Mouse (Mus musculus) heart, embryonic 10.5 days (tissue): ENCODE data around the gene Rpl7l1. TPM values are rescaled to one million over a fixed set of nuclear protein-coding genes. Genes with fewer than 3 reads are reported as not detected.
"Not testable (repeated sequence)": the region's sequence is repeated elsewhere in the genome, so short reads cannot be mapped to it uniquely, and the experiment has no call there.

Experiments
- DNase-seq: peaks from one replicate; pipeline ENCODE4 v3.0.0-alpha.2; 2017; ENCODE audit warnings: low spot score
- H3K27ac ChIP-seq: fragments of 300-500 bp; sonication (generic); 2 replicates; pipeline ENCODE4 v1.5.1; 2016; ENCODE audit warnings: mild to moderate bottlenecking
- H3K27me3 ChIP-seq: fragments of 300-500 bp; sonication (generic); 2 replicates; pipeline ENCODE4 v1.6.1; 2016; ENCODE audit warnings: mild to moderate bottlenecking; ENCODE audit not compliant: poor library complexity, insufficient read depth, severe bottlenecking
- H3K36me3 ChIP-seq: fragments of 300-500 bp; sonication (generic); 2 replicates; pipeline ENCODE4 v1.6.1; 2016; ENCODE audit warnings: mild to moderate bottlenecking, moderate library complexity
- H3K4me1 ChIP-seq: fragments of 300-500 bp; sonication (generic); 2 replicates; pipeline ENCODE4 v1.6.1; 2016; ENCODE audit warnings: mild to moderate bottlenecking
- H3K4me3 ChIP-seq: fragments of 300-500 bp; sonication (generic); 2 replicates; pipeline ENCODE4 v1.5.1; 2016; ENCODE audit warnings: mild to moderate bottlenecking, moderate library complexity
- H3K9me3 ChIP-seq: fragments of 300-500 bp; sonication (generic); 2 replicates; pipeline ENCODE4 v1.6.1; 2016; ENCODE audit warnings: mild to moderate bottlenecking, moderate library complexity
- WGBS: fragments of 180-500 bp; shearing (Covaris S2); methylation state at CpG from one replicate; pipeline ENCODE4 v1.1.7; 2016; 5-methylcytosine and 5-hydroxymethylcytosine counted together
- polyA plus RNA-seq: library from polyadenylated mRNA; unstranded; fragments of >200 nt; fragmentation: Nextera tagmentation; extraction: Ambion mirVana; gene quantifications from 2 replicates; pipeline ENCODE4 v1.2.1, GENCODE M21; 2016

The Rpl7l1 gene
- polyA plus RNA-seq, 1 experiment from 2014 or later, result 184 TPM

DNA sequence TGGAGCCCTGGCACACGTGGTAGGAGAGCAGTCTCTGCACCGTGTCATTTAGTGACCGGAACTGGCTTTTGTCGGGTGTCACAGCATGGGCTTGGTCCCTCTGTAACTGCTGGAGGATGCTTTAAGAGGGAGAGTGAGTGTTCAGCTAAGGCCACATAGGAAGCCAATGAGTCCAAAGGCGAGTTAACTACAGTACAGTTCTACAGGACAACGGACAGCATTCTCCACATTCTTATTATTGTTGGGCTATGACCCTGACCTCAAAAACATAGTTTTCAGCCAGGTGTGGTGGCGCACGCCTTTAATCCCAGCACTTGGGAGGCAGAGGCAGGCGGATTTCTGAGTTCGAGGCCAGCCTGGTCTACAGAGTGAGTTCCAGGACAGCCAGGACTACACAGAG lies 25.9 kb upstream of the Rpl7l1 start:
- H3K4me1 ChIP-seq, result no peaks in the 10 kb centered on the region
- WGBS, result 90% methylated on average over 10 of the region's 10 CpGs
- no peak overlapping the region for H3K27ac ChIP-seq
- no peaks in the 10 kb centered on the region for H3K9me3 ChIP-seq
- no peak overlapping the region for H3K4me3 ChIP-seq
- no peaks in the 10 kb centered on the region for H3K27me3 ChIP-seq
- DNase-seq, result no peak
- peaks cover 64% of the 10 kb centered on the region for H3K36me3 ChIP-seq

DNA sequence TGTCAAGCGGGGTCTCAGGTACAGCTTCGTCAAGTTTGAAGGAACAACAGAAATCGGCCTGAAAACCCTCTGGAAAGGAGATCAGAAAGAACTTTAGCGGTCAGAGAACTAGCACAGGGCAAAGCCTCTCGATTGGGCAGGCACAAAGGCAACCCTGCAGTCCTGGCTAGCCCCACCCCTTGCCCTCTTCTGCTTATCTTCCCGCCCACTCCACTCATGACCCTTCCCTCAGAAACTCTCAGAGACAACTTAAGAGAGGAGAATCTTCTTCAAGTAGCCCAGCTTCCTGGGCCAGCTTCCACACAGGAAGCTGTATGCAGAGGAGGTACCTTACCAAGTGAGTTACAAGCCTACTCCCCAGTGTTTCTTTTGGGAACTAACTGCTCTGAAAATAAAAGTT lies 19.3 kb upstream of the Rpl7l1 start:
- Histone ChIP-seq H3K27me3 (no peaks in the 10 kb centered on the region), H3K9me3 (no peaks in the 10 kb centered on the region), H3K4me3 (no peak overlapping the region), H3K36me3 (peaks cover 53% of the 10 kb centered on the region), H3K4me1 (peaks cover 10% of the 10 kb centered on the region), H3K27ac (no peak overlapping the region)
- 83% methylated on average over 6 of the region's 6 CpGs for WGBS
- DNase-seq, result no peak

DNA sequence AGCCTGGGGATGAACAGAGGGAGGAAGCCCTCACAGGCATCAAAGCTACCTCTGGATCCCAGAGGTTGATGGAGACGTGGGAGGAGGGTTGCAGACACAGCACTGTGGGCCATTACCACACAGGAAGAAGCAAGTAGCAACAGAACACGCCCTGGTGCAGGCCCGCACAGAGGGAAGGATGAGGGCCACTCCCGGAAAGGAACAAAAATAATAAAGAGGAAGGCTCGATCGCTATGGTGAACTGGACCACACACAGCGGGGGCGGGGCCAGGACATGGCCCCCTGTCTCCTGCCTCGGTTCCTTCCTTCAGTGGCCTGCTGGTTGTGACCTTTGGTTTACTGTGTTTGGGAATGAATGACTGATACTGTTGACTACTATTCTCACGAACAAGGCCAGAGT lies 17.2 kb upstream of the Rpl7l1 start:
- no peak for DNase-seq
- Histone ChIP-seq H3K9me3 (no peaks in the 10 kb centered on the region), H3K36me3 (peaks cover 35% of the 10 kb centered on the region), H3K27ac (no peak overlapping the region), H3K4me3 (no peak overlapping the region), H3K27me3 (no peaks in the 10 kb centered on the region), H3K4me1 (peaks cover 16% of the 10 kb centered on the region)
- WGBS, result 85% methylated on average over 10 of the region's 10 CpGs

DNA sequence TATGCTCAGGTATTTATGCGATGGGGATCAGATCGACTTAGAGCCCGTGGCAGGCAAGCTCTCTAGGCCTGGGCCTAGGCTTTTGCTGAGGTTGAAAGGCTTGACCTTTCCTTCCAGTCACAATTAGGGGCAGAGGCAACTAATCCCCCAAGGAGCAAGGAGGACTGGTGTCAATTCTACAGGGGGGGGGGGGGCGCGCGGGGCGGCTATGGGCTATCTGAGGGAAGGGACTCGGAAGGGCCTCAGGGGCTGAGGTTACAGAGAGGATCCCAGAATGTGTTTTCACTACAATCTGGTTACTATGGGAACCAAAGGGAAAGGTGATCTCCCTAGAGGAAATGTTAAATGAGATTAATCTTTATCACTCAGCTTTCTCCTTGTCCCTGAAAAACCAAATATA lies 14.9 kb upstream of the Rpl7l1 start:
- WGBS, result 25% methylated on average over 8 of the region's 8 CpGs
- peaks cover 32% of the 10 kb centered on the region for H3K36me3 ChIP-seq
- no peak for DNase-seq
- H3K4me3 ChIP-seq, result no peak overlapping the region
- H3K4me1 ChIP-seq, result peaks cover 16% of the 10 kb centered on the region
- H3K27ac ChIP-seq, result no peak overlapping the region
- H3K9me3 ChIP-seq, result no peaks in the 10 kb centered on the region
- H3K27me3 ChIP-seq, result no peaks in the 10 kb centered on the region

DNA sequence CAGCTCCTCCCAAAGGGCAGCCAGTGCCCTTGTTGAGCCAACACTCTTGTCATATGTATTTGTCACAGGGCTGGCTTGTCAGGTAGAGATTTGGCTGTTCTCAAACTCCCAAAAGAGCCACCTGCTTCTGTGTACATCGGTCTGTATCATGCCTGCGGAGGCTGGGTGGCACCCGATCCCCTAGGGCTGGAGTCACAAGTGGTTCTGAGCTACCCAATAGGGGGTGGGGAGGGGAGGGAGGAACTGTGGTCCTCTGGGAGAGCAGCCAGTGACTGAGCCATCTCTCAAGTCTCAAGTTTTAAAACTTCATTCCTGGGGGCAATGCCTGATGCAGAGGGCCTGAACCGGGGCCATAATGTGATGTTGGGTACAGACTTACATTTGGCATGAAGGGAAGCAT lies 14.3 kb upstream of the Rpl7l1 start:
- peaks cover 16% of the 10 kb centered on the region for H3K4me1 ChIP-seq
- no peak overlapping the region; the same call in 1 of the 2 replicates for H3K27ac ChIP-seq
- H3K9me3 ChIP-seq, result no peaks in the 10 kb centered on the region
- H3K36me3 ChIP-seq, result peaks cover 30% of the 10 kb centered on the region
- no peaks in the 10 kb centered on the region for H3K27me3 ChIP-seq
- no peak for DNase-seq
- 76% methylated on average over 4 of the region's 4 CpGs for WGBS
- H3K4me3 ChIP-seq, result no peak overlapping the region

DNA sequence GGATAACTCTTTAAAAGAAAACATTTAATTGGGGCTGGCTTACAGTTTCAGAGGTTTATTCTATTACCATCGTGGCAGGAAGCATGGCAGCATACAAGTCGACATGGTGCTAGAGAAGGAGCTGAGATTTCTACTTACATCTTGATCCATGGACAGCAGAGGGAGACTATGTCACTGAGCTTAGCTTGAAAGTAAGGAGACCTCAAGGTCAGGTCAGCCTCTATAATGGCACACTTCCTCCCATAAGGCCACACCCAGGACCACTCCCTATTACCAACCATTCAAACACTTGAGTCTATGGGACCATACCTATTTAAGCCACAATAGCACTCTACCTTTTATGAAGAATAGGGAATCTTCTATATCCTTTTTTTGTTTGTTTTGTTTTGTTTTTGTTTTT lies 10.5 kb upstream of the Rpl7l1 start:
- no peak for DNase-seq
- 78% methylated on average over 2 of the region's 2 CpGs for WGBS
- Histone ChIP-seq H3K27ac (no peak overlapping the region), H3K4me3 (no peak overlapping the region), H3K4me1 (peaks cover 16% of the 10 kb centered on the region), H3K36me3 (no peaks in the 10 kb centered on the region), H3K9me3 (no peaks in the 10 kb centered on the region), H3K27me3 (0 out of 2 replicates have a peak, but pooled peaks cover 6% of the 10 kb centered on the region)

DNA sequence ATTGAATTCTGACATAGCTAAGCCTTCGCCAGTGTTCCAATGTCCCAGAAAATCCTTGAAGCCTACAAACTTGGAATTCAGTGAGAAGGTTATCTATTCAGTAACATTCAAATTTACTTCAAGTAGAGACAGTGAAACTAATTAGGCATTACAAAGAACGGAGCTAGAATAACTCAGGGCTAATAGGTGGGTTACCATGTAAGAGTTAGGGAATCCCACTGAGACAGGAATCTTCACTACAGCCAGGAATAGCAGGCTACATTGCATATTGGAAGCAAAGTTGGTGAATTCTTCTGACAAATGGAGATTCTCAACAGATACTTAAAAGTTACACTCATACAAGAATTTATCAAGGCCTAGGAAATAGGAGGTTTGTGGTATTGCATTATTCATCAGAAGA lies 5.5 kb upstream of the Rpl7l1 start:
- H3K4me3 ChIP-seq, H3K36me3 ChIP-seq, H3K27ac ChIP-seq, H3K4me1 ChIP-seq, H3K9me3 ChIP-seq, H3K27me3 ChIP-seq, DNase-seq: not testable (repeated sequence)
- WGBS, result 59% methylated on average over 2 of the region's 2 CpGs

DNA sequence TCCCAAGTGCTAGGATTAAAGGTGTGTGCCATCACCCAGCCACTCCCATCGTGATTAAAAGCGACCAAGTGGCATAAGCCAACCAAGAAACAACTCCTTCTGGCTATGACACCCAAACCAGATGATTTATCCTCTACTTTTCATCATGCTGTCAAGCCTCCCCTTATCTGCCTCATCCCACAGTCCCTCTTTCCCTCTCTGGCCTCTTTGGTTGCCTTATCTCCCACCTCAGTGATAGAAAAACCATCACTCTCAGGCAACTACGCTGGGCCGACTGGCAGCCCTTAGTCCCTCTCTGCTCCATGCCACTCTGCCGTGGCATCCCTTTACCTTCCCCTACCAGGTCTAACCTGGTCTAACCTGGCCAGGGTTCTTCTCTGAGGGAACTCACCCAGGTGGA lies 4.5 kb upstream of the Rpl7l1 start:
- DNase-seq, result no peak
- Histone ChIP-seq H3K27me3 (0 out of 2 replicates have a peak, but pooled peaks cover 6% of the 10 kb centered on the region), H3K9me3 (no peaks in the 10 kb centered on the region), H3K36me3 (no peaks in the 10 kb centered on the region), H3K4me1 (no peaks in the 10 kb centered on the region), H3K27ac (no peak overlapping the region), H3K4me3 (no peak overlapping the region)
- 73% methylated on average over 5 of the region's 5 CpGs for WGBS

DNA sequence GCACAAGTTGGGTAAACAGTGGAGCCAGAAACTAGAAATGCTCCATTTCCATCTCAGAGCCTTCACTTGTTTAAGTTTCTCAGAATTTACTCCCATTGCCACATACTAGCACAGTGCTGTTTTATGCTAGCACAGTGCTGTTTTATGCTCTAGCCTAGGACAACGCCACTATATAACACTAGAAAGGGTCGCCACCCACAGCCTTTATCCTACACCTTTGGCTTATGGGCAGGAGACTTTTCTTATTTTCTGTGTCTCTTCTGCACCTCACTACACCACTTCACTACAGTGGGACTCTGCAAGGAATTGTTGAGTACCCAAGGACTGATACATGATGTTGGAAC lies 722 bp upstream of the Rpl7l1 start:
- no peaks in the 10 kb centered on the region for H3K27me3 ChIP-seq
- H3K36me3 ChIP-seq, result peaks cover 28% of the 10 kb centered on the region
- H3K9me3 ChIP-seq, result no peaks in the 10 kb centered on the region
- peak overlapping the region; percentile 89 for H3K27ac ChIP-seq
- H3K4me3 ChIP-seq, result peak overlapping the region; percentile 73
- H3K4me1 ChIP-seq, result no peaks in the 10 kb centered on the region
- 72% methylated on average over 2 of the region's 2 CpGs for WGBS
- DNase-seq, result no peak

DNA sequence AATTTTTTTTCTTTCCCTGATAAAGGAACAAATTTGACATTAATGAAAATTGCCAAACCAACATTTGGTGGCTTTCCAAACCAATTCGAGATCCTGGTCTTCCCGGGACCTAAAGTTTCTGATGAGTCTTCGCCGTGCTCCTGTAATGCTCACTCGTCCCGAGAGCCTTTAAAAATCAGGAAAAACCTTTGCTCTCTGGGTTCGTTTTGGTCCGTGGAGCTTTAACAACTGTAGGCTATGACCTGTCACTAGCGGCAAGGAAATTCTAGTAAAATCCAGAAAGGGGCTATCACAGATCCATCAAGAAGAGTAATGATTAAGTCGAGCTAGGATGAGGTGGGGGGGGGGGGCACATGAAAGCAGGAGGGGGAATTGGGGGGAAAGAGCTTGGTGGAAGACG lies 596 bp downstream of the Rpl7l1 start:
- WGBS, result 7% methylated on average over 11 of the region's 11 CpGs
- DNase-seq, result no peak

DNA sequence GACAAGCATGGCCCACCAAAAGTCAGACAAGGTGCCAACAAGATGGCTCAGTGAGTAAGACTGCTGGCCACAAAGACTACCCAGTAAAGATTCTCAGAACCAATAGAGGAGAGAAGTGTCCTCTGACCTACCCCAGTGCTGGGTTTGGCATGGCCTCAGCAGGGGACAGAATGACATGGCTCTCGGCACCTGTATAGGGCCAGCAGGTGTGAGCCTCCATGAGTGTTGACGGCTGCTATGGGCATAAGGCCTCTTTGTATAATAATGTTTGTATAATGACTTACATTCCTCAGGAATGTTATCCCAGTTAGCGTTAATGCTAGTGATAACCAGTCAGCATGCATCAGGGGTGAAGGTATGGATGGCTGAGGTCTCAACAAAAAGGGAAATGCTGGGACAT lies 6.4 kb downstream of the Rpl7l1 start:
- Histone ChIP-seq H3K4me3 (no peak overlapping the region), H3K36me3 (peaks cover 68% of the 10 kb centered on the region), H3K27ac (no peak overlapping the region), H3K9me3 (no peaks in the 10 kb centered on the region), H3K4me1 (peaks cover 16% of the 10 kb centered on the region), H3K27me3 (no peaks in the 10 kb centered on the region)
- WGBS, result 85% methylated on average over 3 of the region's 3 CpGs
- DNase-seq, result no peak

More for the DNA sequence above, 596 bp downstream of the Rpl7l1 start:
- Histone ChIP-seq H3K27me3 (no peaks in the 10 kb centered on the region), H3K27ac (peak overlapping the region; percentile 89), H3K4me1 (no peaks in the 10 kb centered on the region), H3K9me3 (no peaks in the 10 kb centered on the region), H3K4me3 (peak overlapping the region; percentile 73), H3K36me3 (peaks cover 41% of the 10 kb centered on the region)

DNA sequence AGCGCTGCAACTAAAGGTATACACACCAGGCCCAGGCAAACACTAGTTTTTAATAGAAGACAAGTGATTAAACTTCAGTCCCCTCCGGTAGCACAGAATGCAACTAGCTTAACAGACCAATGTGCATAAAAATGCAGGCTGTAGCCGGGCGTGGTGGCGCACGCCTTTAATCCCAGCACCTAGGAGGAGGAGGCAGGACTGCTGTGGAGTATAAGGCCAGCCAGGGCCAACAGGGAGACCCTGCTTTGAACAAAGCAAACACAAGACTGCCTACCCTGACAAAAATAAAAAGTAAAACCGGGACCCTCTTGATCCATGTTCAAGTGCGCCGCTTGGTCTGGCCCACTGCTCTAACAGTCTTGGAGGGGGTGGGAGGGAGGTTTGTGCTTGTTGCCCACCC lies 7.4 kb downstream of the Rpl7l1 start:
- Histone ChIP-seq H3K4me1 (peaks cover 16% of the 10 kb centered on the region), H3K9me3 (no peaks in the 10 kb centered on the region), H3K27me3 (no peaks in the 10 kb centered on the region), H3K4me3 (no peak overlapping the region), H3K36me3 (peaks cover 60% of the 10 kb centered on the region), H3K27ac (no peak overlapping the region)
- no peak for DNase-seq
- 93% methylated on average over 9 of the region's 9 CpGs for WGBS

DNA sequence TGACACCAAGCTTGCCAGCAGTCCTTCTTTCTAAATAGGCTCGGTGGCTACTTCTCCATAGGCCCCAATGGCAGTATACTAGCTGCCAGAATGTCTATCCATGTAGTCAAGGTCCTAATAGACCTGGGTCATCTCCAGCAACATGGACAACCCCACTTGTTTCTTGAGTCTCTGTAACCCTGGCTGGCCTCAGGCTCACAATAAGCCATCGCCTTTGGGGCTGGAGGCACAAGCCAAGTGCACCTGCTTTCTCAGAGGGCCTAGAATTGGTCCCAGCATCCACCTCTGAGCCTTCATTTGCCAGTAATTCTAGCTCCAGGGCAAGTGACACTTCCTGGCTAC lies 8.4 kb downstream of the Rpl7l1 start:
- H3K36me3 ChIP-seq, result peaks cover 51% of the 10 kb centered on the region
- H3K27me3 ChIP-seq, result no peaks in the 10 kb centered on the region
- H3K4me3 ChIP-seq, result peak overlapping the region; percentile 87
- no peak overlapping the region; the same call in 1 of the 2 replicates for H3K27ac ChIP-seq
- 50% methylated on average over 2 of the region's 2 CpGs for WGBS
- DNase-seq, result no peak
- peaks cover 16% of the 10 kb centered on the region for H3K4me1 ChIP-seq
- no peaks in the 10 kb centered on the region for H3K9me3 ChIP-seq

DNA sequence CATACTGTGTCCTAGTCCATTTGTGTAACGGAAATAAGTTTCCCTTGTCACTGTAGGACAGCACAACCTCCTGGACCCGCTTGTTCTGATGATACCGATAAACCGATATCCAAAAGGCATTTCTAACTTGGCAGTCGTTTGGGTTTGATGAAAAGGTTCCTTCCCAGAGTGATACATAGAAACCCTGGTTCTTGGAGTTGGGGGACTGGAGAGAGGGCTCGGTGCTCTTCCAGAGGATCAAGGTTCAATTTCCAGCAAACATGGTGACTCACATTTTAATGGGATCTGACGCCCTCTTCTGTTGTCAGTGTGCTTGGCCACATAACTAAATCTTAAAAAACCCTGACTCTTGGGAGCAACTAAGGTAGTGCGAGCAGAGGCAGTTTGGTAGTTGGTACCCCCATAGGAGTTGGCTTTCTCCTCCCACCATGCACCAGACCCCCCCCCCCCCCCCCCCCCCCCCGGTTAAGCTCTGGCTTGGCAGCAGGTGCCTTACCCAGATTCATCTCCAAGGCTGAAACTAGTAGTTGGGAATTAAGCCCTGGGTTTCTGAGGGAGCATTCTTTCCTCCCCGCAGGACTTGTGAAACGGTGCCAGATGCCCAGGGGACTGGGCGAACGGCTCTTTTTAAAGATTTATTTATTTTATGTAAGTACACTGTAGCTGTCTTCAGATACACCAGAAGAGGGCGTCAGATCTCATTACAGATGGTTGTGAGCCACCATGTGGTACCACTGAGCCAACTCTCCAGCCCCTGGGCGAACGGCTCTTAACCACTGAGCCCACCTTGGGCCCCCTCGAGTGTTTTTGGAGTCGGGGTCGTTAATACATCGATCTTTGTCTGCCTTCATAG lies 9.0 kb downstream of the Rpl7l1 start:
- H3K4me1 ChIP-seq, result peaks cover 16% of the 10 kb centered on the region
- WGBS, result 9% methylated on average over 19 of the region's 20 CpGs
- peak overlapping the region; percentile 87 for H3K4me3 ChIP-seq
- H3K27me3 ChIP-seq, result no peaks in the 10 kb centered on the region
- H3K9me3 ChIP-seq, result no peaks in the 10 kb centered on the region
- H3K27ac ChIP-seq, result peak overlapping the region; percentile 90
- peaks cover 45% of the 10 kb centered on the region for H3K36me3 ChIP-seq
- DNase-seq, result no peak
